Mouse (Mus musculus): ENCODE measurements at regions not wholly inside any gene's neighbourhood (a gene's known extent, or its start where the extent isn't known, plus 50 kb on each side); places are given as distances from the start of the nearest gene placed in this dataset.

GRCm38 (mm10) chr10:97241476-97241875, 237.9 kb upstream of the Dcn start:
- TF ChIP-seq CTCF (IDR thresholded peaks at IDR 0.05; ENCODE audit: low read depth, low read length): no peak
- no peak for TF ChIP-seq POLR2A (IDR thresholded peaks at IDR 0.05; ENCODE audit: insufficient read depth, low read length)
